Mouse (Mus musculus): ENCODE data around the gene 6030468B19Rik. TPM values are rescaled to one million over a fixed set of nuclear protein-coding genes. Genes with fewer than 3 reads are reported as not detected.

6030468B19Rik gene
- polyA plus RNA-seq, 1 experiment from 2014 or later = 2.2 TPM

GRCm38 (mm10) chr11:117844997-117845396 lies 47.5 kb downstream of the 6030468B19Rik start:
- no peak overlapping the region for H3K27ac ChIP-seq (replicated peaks)
- H3K4me3 ChIP-seq = no peak overlapping the region
- H3K9me3 ChIP-seq (replicated peaks) = no peaks in the 10 kb centered on the region
- WGBS = 64% methylated on average over 2 of the region's 2 CpGs
- DNase-seq (ENCODE audit: low spot score) = no peak
- peaks cover 23% of the 10 kb centered on the region for H3K4me1 ChIP-seq
- no peaks in the 10 kb centered on the region for H3K36me3 ChIP-seq
- H3K27me3 ChIP-seq (ENCODE audit: low read depth, poor library complexity, severe bottlenecking) = no peaks in the 10 kb centered on the region

- WGBS = 81% methylated on average over 2 of the region's 2 CpGs
Measured at GRCm38 (mm10) chr11:117845651-117846050, 48.2 kb downstream of the 6030468B19Rik start.

GRCm38 (mm10) chr11:117846640-117847039 lies 49.2 kb downstream of the 6030468B19Rik start:
- Histone ChIP-seq H3K27me3 (ENCODE audit: low read depth, poor library complexity, severe bottlenecking) (no peaks in the 10 kb centered on the region), H3K9me3 (replicated peaks) (no peaks in the 10 kb centered on the region), H3K4me3 (no peak overlapping the region), H3K27ac (replicated peaks) (no peak overlapping the region), H3K4me1 (peaks cover 35% of the 10 kb centered on the region), H3K36me3 (peaks cover 13% of the 10 kb centered on the region)
- WGBS = 65% methylated on average over 5 of the region's 5 CpGs
- no peak for DNase-seq (ENCODE audit: low spot score)

More at GRCm38 (mm10) chr11:117845651-117846050, 48.2 kb downstream of the 6030468B19Rik start:
- Histone ChIP-seq H3K4me1 (peaks cover 30% of the 10 kb centered on the region), H3K27me3 (ENCODE audit: low read depth, poor library complexity, severe bottlenecking) (no peaks in the 10 kb centered on the region), H3K9me3 (replicated peaks) (no peaks in the 10 kb centered on the region), H3K36me3 (peaks cover 4% of the 10 kb centered on the region), H3K27ac (replicated peaks) (no peak overlapping the region), H3K4me3 (no peak overlapping the region)
- DNase-seq (ENCODE audit: low spot score) = no peak

- Histone ChIP-seq H3K4me3 (peak overlapping the region; percentile 81), H3K36me3 (peaks cover 23% of the 10 kb centered on the region), H3K27ac (replicated peaks) (peak overlapping the region; percentile 97), H3K4me1 (peaks cover 35% of the 10 kb centered on the region), H3K9me3 (replicated peaks) (no peaks in the 10 kb centered on the region), H3K27me3 (ENCODE audit: low read depth, poor library complexity, severe bottlenecking) (no peaks in the 10 kb centered on the region)
- WGBS = 88% methylated on average over 7 of the region's 7 CpGs
- DNase-seq (ENCODE audit: low spot score) = no peak
Measured at GRCm38 (mm10) chr11:117847593-117848215, 50.2 kb downstream of the 6030468B19Rik start.

- Histone ChIP-seq H3K9me3 (replicated peaks) (no peaks in the 10 kb centered on the region), H3K4me1 (peaks cover 35% of the 10 kb centered on the region), H3K27me3 (ENCODE audit: low read depth, poor library complexity, severe bottlenecking) (no peaks in the 10 kb centered on the region), H3K4me3 (peak overlapping the region; percentile 81), H3K27ac (replicated peaks) (peak overlapping the region; percentile 97), H3K36me3 (peaks cover 30% of the 10 kb centered on the region)
- 17% methylated on average over 19 of the region's 19 CpGs for WGBS
- DNase-seq (ENCODE audit: low spot score) = no peak
Measured at GRCm38 (mm10) chr11:117848271-117848984, 51.0 kb downstream of the 6030468B19Rik start.

GRCm38 (mm10) chr11:117848985-117849671 lies 51.7 kb downstream of the 6030468B19Rik start, which contains the start of gene Birc5:
TSS of gene Birc5 (plus strand) at chr11:117849251.
- Histone ChIP-seq H3K4me1 (peaks cover 35% of the 10 kb centered on the region), H3K36me3 (peaks cover 38% of the 10 kb centered on the region), H3K9me3 (replicated peaks) (no peaks in the 10 kb centered on the region), H3K4me3 (peak within 1 kb of the TSS; percentile 81), H3K27me3 (ENCODE audit: low read depth, poor library complexity, severe bottlenecking) (no peaks in the 10 kb centered on the region), H3K27ac (replicated peaks) (peak within 1 kb of the TSS; percentile 97)
- under 1% methylated on average over 51 of the region's 51 CpGs for WGBS
- DNase-seq (ENCODE audit: low spot score) = peak; percentile 96

GRCm38 (mm10) chr11:117852875-117853274 lies 55.4 kb downstream of the 6030468B19Rik start:
- peaks cover 32% of the 10 kb centered on the region for H3K4me1 ChIP-seq
- 96% methylated on average over 3 of the region's 3 CpGs for WGBS
- no peak for DNase-seq (ENCODE audit: low spot score)
- H3K36me3 ChIP-seq = peaks cover 75% of the 10 kb centered on the region
- H3K4me3 ChIP-seq = no peak overlapping the region
- H3K27ac ChIP-seq (replicated peaks) = no peak overlapping the region
- no peaks in the 10 kb centered on the region; the same call in 1 of the 2 replicates for H3K9me3 ChIP-seq (replicated peaks)
- H3K27me3 ChIP-seq (ENCODE audit: low read depth, poor library complexity, severe bottlenecking) = no peaks in the 10 kb centered on the region

- H3K36me3 ChIP-seq = peaks cover 84% of the 10 kb centered on the region
Measured at GRCm38 (mm10) chr11:117854241-117854640, 56.8 kb downstream of the 6030468B19Rik start.

GRCm38 (mm10) chr11:117855360-117855759 lies 57.9 kb downstream of the 6030468B19Rik start:
- Histone ChIP-seq H3K4me3 (no peak overlapping the region), H3K9me3 (replicated peaks) (no peaks in the 10 kb centered on the region; the same call in 1 of the 2 replicates), H3K27me3 (ENCODE audit: low read depth, poor library complexity, severe bottlenecking) (peaks cover 20% of the 10 kb centered on the region), H3K27ac (replicated peaks) (no peak overlapping the region), H3K36me3 (peaks cover 82% of the 10 kb centered on the region), H3K4me1 (peaks cover 24% of the 10 kb centered on the region)
- WGBS = 97% methylated on average over 5 of the region's 5 CpGs
- no peak for DNase-seq (ENCODE audit: low spot score)

More at GRCm38 (mm10) chr11:117854241-117854640, 56.8 kb downstream of the 6030468B19Rik start:
- 92% methylated on average over 9 of the region's 9 CpGs for WGBS
- H3K27ac ChIP-seq (replicated peaks) = no peak overlapping the region
- no peaks in the 10 kb centered on the region; the same call in 1 of the 2 replicates for H3K9me3 ChIP-seq (replicated peaks)
- DNase-seq (ENCODE audit: low spot score) = no peak
- no peak overlapping the region for H3K4me3 ChIP-seq
- H3K4me1 ChIP-seq = peaks cover 26% of the 10 kb centered on the region
- peaks cover 9% of the 10 kb centered on the region for H3K27me3 ChIP-seq (ENCODE audit: low read depth, poor library complexity, severe bottlenecking)

- Histone ChIP-seq H3K9me3 (replicated peaks) (no peaks in the 10 kb centered on the region; the same call in 1 of the 2 replicates), H3K4me1 (peaks cover 25% of the 10 kb centered on the region), H3K36me3 (peaks cover 78% of the 10 kb centered on the region), H3K4me3 (no peak overlapping the region), H3K27me3 (ENCODE audit: low read depth, poor library complexity, severe bottlenecking) (peaks cover 27% of the 10 kb centered on the region), H3K27ac (replicated peaks) (no peak overlapping the region)
- DNase-seq (ENCODE audit: low spot score) = no peak
- WGBS = 83% methylated on average over 1 of the region's 1 CpGs
Measured at GRCm38 (mm10) chr11:117855975-117856374, 58.5 kb downstream of the 6030468B19Rik start.

Measured in midbrain, embryonic 10.5 days (tissue).